Mouse (Mus musculus) gastrocnemius, postnatal 4 days (tissue): ENCODE measurements at regions not wholly inside any gene's neighbourhood (a gene's known extent, or its start where the extent isn't known, plus 50 kb on each side); places are given as distances from the start of the nearest gene placed in this dataset.
A peak's percentile ranks its signal among the peaks of the same experiment; 100 is the strongest.

Experiments used
- DNase-seq, 2 experiments: peaks; one replicate each; pipeline ENCODE4 v3.0.0; 2021 to 2022; ENCODE audit warnings: low spot score in 2 of 2, mixed read lengths in 2 of 2

DNA sequence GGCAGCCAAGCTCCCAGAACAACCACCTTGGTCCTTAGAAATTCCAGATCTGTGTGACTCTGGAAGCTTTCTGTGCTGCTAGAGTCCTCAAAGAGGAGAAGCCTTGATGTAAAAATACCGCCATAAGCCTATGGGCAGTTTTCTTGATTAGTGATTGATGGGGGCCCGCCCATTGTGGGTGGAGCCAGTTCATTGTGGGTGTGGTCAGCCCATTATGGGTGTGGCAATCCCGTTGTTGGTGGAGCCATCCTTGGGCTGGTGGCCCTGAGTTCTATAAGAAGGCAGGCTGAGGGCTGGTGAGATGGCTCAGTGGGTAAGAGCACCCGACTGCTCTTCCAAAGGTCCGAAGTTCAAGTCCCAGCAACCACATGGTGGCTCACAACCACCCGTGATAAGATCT is 97.3 kb downstream of the Cryba4 start:
- no peak for DNase-seq

DNA sequence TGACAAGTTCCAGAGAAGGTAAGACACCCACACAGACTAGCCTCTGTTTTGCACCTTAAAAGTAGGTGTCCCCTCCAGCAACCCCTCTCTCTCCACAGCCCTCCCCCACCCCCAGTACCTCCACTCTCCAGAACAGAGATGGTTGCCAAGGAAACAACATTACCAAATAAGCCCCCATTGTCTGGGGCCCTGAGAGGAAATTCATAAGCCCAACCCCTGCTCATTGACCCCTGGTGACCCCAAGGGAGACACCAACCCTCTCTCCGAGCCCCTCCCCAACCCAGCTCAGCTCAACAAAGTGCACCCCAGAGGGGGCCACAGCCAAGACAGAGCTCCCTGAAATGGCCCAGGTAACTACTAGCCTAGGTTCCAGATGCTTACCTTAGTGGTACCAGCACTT is 96.3 kb downstream of the Cryba4 start:
- no peak for DNase-seq

DNA sequence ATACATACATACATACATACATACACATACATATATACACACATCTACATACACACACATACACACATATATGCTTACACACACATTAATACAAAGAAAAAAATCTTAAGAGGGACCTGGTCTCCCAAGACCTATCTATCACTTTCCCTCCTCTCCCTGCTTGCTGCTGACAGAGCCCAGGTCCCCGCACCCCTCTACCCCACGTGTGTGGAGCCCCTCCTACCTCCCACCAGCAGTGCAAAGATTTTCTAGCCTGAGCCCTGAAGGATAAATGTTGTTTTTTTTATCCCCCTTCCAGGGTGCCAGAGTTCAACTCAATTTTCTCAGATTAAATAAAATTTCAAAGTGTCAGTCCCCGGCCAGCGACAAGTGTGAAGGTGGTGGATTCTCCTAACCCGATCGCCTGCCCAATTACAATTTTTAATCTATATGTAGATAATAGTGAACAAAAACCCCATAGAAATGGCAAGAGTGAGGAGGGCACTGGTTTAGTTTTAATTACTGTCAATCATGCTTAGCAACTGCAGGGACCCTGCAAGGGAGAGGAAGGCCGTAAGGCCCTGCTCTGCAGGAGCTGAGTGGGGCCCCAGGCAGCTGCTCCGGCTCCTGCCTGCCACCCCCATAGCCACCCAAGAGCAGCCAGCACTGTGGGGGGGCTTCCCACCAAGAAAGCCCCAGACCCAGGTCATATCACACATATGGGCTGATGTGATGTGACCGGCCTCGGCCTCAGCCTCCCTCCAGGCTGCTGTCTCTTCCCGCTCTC is 85.7 kb downstream of the Cryba4 start:
- DNase-seq = no peak

DNA sequence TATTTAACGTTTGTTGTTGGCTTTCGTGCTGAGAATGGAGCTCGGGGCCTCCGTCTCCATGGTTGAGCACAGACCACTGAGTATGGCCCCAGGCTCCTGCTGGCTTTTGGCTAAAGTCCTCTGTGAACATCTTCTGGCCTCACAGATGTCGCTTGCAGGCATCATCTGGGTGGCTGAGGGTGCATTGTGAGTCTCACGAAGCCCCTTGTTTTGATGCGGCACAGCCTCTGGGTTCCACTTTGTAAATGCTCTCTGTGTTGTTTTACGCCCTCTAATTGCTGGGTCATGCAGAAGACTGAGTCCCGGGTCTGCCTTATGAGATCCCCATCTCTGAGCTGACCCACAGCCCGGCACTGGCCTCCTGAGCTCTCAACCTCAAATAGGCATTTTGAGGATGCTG is 84.5 kb downstream of the Cryba4 start:
- no peak for DNase-seq

DNA sequence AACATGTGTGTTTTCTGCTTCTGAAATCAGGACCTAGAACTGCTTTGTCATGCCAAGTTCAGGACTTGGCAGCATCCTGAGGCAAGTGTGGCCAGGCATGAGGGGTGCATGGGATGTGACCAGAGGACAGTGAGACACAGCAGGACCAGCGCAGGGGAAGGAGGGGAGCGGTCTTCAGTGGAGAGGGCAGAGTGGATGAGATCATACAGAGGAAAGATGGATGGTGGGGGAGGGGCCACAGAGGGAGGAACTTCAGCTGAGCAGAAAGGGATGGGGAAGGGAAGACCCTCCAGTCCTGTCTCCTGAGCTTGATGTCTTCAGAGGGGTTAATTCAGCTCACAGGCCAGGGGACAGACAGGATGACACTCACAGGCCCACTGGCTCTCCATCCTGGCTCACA is 81.0 kb downstream of the Cryba4 start:
- no peak for DNase-seq

DNA sequence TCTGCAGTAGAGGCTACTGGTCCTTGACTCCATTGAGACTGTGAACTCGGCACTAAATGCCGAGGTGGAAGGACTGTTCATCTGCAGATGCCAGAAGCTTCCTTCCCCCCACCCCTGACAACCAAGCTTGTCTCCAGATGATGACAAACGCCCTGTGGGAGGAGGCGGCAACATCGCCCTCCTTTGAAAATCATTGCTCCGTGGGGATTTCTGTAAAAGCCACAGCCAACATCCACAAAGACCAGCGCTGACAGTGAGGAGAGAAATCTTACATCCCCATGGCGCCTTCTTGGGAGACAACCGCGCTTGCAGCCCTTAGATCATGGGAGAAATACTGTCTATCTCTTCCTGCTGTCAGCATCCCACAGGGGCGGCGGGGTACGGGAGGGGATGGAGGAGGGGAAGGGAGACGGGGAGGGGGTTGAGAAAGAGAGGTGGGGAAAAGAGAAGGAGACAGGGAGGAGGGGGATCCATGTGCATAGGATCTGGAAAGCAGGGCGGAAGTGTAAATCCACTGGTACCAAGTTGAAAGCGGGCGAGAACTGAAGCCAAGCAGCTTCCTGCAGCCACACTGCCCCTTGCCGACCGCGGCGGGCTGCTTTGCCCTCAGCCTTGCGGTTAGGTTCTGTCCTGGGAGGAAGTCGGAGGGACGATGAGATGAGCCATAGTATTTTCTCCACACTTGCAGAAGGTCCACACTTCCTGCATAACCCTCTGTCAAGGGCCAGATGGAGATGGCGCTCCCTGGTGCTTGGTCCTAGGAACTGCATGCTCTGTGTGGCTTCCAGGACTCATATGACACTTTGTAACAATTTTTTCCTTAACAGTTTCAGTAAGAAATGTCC is 72.9 kb downstream of the Cryba4 start:
- peak in 1 of 2 experiments; percentile 35 for DNase-seq

DNA sequence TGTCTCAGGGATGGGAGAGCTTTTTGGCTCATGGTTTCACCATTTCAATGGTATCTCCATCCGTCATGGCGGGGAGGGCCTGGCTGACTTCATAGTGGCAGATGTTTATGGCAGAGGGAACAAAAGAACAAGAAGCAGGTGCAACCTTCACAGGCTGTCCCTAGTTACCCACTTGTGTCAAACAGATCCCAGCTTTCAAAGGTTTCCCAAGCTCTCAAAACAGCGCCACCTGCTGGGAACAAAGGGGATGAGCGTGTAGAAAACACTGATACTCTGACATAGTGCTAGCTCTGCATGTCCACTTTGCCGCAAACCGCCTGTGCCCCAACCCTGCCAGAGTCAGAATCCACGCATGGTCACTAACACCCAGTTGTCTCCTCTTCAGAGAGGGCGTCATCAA is 69.5 kb downstream of the Cryba4 start:
- peak in 1 of 2 experiments; percentile 34 for DNase-seq

DNA sequence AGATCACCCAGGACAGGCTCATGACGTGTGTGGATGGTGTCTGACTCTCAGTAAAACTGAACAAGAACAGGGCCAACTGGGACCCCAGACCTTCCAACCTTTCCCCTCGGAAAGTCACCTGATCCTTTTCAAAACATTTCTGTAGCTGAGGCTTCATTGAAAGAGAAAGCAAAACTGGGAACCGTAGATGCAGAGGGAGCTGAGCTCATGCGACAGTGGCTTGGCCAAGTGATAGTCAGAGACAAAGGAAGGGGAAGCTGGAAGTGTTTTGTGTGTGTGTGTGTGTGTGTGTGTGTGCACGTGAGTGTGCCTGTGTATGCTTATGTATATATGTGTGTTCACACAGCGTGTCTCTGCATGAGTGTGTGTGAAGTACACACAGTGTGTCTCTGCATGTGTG is 56.7 kb downstream of the Cryba4 start:
- DNase-seq = no peak
